Mouse (Mus musculus): ENCODE measurements around the gene Iqcn.
A peak's percentile ranks its signal among the peaks of the same experiment; 100 is the strongest.

Gene Iqcn

GRCm38 (mm10) chr8:70701048-70701981 lies 1.9 kb upstream of the Iqcn start:
- DNase-seq: no peak

DNA sequence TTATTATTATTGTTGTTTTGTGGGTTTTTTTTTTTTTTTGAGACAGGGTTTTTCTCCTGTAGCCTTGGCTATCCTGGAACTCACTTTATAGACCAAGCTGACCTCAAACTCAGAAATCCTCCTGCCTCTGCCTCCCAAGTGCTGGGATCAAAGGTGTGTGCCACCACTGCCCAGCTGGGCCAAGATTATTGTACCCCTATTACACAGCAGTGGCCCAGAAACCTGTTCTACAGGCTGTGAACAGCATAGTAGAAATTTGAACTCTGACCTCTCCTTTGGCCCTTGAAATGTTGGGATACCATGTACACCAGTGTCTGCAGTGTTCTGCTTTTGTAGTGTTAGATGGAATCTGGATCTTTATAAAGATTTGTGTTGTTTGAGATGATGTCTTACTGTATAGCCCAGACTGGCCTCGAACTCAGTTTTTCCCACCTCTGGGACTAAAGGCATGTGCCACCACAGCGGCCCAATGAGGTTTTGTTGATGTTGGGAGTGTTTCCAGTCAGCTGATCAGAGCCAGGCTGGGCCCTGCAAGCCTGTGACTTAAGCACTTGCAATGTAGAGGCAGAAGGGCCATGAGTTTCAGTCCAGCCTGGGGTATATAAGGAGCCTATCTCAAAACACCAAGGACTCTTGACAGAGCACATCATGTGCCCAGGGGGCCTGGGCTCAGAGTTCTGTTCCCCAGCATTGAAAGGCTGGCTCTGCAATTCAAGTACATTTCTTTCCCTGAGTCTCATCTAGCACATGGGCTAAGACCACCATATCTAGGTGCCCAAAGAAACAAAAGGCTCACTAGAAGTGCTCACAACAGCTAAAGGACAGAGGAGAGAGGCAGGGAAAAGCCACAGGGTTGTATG lies 1.0 kb upstream of the Iqcn start:
- no peak for DNase-seq

GRCm38 (mm10) chr8:70702842-70703182 lies 445 bp upstream of the Iqcn start:
- no peak for DNase-seq

DNA sequence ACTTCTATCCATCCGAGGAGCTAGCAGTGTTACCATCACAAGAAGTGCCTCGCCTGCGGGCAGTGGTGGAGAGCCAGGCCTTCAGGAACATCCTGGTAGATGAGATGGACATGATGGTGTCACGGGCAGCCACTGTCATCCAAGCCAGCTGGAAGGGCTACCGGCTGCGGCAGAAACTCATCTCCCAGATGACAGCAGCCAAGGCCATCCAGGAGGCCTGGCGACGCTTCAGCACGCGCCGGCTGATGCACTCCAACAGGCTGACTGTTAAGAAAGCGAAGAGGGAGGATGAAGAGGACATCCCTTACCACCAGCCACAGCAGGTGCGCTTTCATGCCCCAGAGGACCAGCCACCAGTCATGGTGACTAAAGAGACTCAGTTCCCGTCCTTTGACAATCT lies 5.0 kb downstream of the Iqcn start:
- no peak for DNase-seq

- no peak for DNase-seq
Observed at GRCm38 (mm10) chr8:70709794-70710193, 6.5 kb downstream of the Iqcn start.

- DNase-seq: no peak
Observed at GRCm38 (mm10) chr8:70710296-70710695, 7.0 kb downstream of the Iqcn start.

DNA sequence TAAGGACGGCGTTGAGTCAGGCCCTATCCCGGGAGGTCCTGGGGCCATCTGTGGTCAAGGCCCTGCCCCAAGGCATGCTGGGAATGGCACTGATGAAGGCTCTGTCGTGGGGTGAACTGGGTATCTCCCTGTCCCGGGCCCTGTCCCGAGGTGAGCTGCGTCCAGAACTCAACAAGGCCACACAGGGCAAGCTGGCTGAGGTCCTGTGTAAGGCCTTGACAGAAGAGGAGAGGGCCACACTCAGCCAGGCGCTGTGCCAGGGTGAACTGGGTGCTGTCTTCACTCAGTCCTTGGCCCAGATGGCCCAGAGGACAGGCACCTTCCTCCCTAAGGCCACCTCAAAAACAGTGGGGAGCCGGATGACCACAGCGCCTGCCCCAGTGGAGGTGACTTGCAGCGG lies 7.8 kb downstream of the Iqcn start:
- no peak for DNase-seq

- DNase-seq: no peak
Observed at GRCm38 (mm10) chr8:70713991-70714390, 10.7 kb downstream of the Iqcn start.

DNA sequence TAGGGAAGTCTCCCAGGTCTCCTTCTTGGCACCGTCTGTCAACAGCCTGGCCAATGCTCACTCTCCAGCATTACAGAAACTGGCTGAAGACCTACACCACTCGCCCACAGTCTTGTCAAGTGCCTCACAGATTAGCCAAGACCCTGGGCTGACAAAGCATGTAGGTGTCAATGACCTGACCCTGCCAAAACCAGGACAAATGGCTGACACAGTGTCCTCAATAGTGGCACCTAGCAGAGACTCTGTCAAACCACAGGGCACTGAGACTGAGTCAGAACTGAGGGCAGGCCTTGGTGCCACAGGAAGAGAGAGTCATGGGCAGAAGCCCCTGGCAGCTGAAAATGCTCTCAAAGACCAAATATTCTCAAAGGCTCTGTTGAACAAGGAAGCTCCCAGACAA lies 11.8 kb downstream of the Iqcn start:
- no peak for DNase-seq

DNA sequence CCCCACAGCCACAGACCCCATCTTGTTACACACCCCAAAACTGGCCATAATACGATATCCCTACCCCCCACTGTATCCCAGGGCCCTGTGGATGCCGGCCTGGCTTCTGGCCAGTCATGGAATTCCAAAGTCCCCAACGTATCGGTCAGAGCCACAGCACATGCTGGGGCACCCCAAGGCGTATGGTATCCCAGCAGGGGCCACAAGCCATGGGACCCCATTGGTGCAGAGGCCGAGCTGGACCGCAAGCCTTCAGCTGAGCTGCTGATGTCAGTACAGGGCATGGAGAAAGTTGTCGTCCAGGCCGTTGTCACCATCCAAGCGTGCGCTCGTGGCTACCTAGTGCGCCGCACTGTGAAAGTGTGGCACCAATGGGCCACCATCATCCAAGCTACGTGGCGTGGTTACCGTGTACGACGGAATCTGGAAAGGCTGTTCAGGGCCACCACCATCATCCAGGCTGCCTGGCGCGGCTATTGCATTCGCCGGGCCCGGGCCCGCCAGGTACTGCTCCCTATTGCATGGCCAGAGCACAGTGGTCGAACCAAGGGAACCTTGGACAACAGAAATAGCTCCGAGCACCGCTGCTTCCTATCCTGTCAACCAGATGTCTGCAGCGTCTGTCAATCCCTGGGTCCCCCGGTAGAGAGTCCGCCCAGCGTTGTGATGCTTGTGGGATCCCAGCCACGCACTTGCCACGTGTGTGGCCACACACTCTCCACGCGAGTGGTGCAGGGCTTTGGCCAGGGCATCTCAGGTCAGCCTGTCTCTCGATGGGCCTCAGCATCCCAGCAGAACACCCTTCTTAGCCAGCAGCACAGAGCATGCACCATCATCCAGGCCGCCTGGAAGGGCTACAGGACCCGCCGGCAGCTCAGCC lies 13.5 kb downstream of the Iqcn start:
- DNase-seq: no peak

GRCm38 (mm10) chr8:70718297-70718696 lies 15.0 kb downstream of the Iqcn start, which contains the start of gene Gm3336:
Gene Gm3336, plus strand, starts transcription at chr8:70718543.
- peak; percentile 66 for DNase-seq

DNA sequence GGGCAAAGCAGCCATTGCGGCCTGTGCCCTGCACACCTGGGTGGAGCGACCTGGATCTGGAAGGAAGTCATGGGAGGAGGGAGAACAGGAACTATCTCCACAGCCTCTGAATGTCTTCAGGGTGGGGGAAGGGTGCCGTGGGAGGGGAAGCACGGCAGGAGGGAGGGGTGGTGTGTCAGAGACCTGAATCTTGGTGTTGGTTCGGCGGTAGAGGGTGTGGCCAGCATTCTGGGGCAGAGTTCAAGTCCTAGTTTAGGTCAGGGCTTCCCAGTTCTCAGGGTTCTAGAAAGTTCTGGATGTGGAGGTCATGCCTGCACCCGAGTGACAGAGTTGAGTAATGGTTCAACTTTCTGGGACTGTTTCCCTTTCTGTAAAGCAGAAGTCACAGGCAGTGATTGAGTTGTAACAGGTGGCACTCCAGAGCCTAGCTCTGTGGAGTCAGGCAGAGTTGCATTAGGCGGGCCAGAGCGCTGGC lies 16.6 kb downstream of the Iqcn start:
- DNase-seq: no peak

GRCm38 (mm10) chr8:70720739-70721138 lies 17.5 kb downstream of the Iqcn start:
- DNase-seq: peak; percentile 62

DNA sequence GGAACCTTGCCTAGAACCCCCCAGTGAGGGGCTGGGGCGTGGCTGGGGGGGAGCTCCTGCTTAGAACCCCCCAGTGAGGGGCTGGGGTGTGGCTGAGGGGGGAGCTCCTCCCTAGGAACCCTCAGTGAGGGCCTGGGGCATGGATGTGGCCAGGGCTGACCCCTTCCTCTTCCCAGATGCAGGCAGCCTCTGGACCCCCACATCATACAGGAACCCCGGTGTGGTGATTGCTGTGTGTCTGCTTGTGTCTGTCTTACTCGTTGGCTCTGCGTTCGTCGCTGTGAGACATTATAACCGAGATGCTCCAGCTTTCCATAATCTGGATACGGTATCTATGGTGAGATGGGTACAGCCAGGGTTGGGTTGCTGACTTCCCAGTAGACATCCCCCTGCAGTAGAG lies 18.3 kb downstream of the Iqcn start:
- no peak for DNase-seq

GRCm38 (mm10) chr8:70723486-70724210 lies 20.4 kb downstream of the Iqcn start, which contains the start of gene Pde4c:
Gene Pde4c, plus strand, starts transcription at chr8:70723720.
- no peak for DNase-seq

DNA sequence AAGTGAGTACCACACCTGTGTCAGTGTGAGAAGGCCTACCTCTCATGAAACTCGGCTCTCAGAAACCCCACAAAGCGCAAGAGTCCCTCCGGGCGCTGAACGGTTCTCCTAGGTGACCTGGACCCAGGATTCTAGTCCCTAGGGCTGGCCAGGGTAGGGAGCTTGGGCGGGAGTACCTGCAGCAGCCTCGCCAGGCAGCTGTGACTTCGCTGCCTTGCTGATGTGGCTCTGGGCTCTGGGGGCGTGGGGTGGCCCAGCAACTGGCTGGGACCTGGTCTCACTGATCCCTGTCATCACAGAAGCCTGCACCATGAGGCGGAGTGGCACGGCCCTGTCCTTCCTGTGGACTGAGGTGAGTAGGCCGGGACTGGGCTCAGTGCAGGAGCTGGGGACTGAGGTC lies 21.0 kb downstream of the Iqcn start:
- DNase-seq: no peak

GRCm38 (mm10) chr8:70725792-70726447 lies 22.7 kb downstream of the Iqcn start:
- DNase-seq: no peak

DNA sequence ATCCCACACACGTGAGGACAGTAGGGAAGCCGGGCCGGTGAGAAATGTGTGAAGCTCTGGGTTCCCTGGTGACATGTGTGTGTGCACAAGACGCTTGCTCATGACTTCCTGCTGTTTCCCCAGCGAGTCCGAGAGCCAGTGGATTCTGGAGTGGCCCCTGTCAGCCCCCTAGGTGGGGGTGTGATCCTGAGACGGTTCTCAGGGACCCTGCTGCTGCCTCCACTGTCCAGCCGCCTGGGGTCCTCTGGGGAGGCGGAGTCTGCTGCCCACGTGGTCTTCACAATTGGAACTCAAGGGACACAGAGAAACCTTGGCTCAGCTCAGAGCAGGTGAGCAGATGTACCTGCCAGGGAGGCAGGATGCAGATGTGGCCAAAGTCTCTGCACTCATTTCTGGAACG lies 23.5 kb downstream of the Iqcn start:
- DNase-seq: no peak

- DNase-seq: no peak
Observed at GRCm38 (mm10) chr8:70729808-70730475, 26.7 kb downstream of the Iqcn start.

DNA sequence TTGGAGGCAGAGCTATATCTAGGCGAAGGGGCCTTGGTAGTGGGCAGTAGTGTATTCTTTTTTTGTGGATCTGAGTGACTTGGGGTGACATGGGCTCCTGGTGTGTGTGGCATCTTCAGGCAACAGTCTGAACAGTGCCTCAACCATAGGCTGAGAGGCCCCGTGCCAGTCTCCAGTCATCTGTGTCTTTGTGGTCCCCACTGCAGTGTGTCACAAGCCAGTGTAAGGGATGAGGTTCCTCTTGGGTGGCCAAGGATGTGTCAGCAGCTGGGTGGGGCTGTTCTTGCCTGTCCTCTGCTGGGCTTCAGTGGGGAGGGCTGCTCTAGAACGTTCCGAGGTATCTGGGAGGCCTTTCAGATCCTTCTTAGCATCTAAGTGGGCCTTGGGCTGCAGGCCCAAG lies 27.7 kb downstream of the Iqcn start:
- DNase-seq: no peak

- DNase-seq: no peak
Observed at GRCm38 (mm10) chr8:70737705-70738104, 34.4 kb downstream of the Iqcn start.

All from right cerebral cortex, postnatal 25 days (tissue).